Mouse (Mus musculus) left cerebral cortex, postnatal 10 days (tissue): ENCODE data around the gene Ifi47. TPM values are rescaled to one million over a fixed set of nuclear protein-coding genes. Genes with fewer than 3 reads are reported as not detected.
"Not testable (repeated sequence)": the region's sequence is repeated elsewhere in the genome, so short reads cannot be mapped to it uniquely, and the experiment has no call there.

Source experiments
- DNase-seq, 2 experiments: peaks; one replicate each; pipeline ENCODE4 v3.0.0; 2021 to 2022; ENCODE audit warnings: low spot score in 2 of 2, mixed read lengths in 1 of 2; ENCODE audit errors: extremely low spot score in 1 of 2
- intact Hi-C: fragments of 180-260 bp; cut with DNase I; formaldehyde crosslinking; loops from one replicate; pipeline ENCODE4 v1.15.1; 2025
- total RNA-seq, 2 experiments: library from RNA; stranded (reverse); gene quantifications; 2 replicates each; pipeline ENCODE4 v1.2.3; 2021

Ifi47 gene
- total RNA-seq: under 1 TPM; 0.45 to 0.61 TPM

DNA sequence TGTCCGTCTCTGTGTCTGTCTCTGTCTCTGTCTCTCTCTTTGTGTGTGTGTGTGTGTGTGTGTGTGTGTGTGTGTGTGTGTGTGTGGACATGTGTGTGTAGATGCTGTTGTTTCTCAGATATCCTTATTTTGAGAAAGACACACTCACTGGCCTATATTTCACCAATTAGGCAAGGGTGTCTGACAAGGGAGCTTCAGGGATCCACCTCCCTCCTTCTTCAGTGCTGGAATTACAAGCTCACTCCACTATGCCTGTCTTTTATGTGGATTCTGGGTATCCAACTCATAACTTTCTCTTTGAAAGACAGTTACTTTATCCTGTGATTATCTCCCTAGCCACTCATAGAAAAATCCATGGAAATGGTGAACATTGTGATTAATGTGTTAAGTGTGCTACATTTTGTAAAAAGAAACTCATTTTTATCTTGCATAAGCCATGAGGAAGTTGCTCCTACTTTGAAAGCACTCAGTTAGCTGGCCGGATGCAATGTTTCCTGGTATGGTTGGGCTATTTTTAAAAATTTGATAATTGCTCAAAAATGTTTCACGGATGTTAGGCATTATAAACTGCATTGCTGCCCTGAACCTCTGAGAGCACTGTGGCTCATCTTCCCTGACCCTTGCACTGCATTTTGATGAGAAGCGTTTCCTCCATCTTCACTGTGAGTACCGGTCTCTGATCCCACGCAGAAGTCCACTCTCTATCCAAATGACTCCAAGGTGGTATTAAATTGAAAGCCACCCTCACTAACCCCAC, at the start of gene Ifi47:
Gene Ifi47, plus strand, starts transcription at position 587 of the 757 bp plus-strand sequence.
- intact Hi-C loops: not testable (repeated sequence)
- peak in 1 of 2 experiments; percentile 22 for DNase-seq

DNA sequence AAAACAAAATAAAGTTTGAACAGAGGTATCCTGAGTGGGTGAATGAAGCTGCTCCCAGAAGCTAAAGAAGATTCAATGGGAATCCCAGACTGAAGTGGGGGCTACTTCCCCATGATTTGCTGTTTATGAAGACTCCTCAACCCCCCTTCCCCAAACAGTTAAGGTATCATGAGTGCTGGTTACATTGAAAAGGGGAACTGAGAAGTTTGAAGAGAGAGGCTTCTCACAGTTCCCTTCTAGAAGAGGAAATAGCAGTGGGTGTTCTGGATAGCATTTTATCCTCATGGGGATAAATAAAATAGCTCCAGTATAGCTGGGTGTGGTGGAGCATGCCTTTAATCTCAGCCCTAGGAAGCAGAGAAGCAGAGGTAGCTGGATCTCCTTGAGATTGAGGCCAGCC, 26.3 kb upstream of the Ifi47 start:
- intact Hi-C loops: not testable (repeated sequence)

DNA sequence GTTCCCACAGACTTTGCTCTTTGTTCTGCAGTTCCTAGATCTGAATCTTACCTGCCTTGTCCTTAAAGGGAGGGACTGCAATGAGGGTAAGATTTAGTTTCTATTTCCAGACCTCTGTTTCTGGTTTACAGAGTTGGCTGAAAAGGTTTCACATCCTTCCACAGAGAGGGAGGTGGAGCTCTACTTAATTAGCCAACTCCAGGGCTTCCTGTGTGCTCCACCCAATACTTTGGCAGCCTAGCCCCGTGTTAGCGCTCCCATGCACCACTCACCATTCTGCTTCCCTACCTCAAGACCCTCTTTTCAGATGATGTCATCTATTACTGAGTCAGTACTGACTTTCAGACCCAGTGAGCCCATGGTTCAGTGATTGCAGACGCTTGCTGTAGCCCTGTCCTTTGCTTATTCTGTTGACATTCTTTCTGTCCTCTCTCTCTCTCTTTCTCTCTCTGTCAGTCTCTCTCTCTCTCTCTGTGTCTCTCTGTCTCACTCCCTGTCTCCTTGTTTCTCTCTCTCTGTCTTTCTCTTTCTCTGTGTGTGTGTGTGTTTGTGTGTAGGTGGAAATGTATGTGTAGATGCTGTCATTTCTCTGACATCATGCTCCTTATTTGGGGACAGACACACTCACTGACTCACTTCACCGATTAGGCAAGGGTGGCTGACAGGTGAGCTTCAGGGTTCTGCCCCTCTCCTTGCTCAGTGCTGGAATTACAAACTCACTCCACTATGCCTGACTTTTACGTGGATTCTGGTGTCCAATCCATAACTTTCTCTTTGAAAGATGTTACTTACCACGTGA, 25.1 kb upstream of the Ifi47 start, which contains the start of gene 9930111J21Rik2:
Gene 9930111J21Rik2, minus strand, starts transcription at position 150 of the 799 bp plus-strand sequence.
- DNase-seq, intact Hi-C loops: not testable (repeated sequence)

More for the DNA sequence above, 26.3 kb upstream of the Ifi47 start:
- DNase-seq: not testable (repeated sequence)

DNA sequence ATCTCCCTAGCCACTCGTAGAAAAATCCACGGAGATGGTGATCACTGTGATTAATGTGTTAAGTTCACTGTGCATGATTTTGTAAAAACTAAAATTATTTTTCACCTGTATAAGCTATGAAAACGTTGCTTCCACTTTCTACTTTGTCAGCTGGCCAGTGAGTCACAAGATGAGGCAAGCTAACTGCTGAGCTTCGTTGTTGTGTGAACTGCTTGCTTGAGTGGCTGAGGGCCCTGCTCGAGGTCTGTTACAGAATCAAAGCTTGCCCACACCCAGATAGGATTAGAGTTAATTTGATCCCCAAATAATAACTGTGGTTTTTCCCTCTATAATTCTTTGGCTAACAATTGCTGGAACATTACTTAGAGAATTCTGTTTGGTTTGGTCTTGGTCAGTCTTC, 24.5 kb upstream of the Ifi47 start:
- DNase-seq, intact Hi-C loops: not testable (repeated sequence)

DNA sequence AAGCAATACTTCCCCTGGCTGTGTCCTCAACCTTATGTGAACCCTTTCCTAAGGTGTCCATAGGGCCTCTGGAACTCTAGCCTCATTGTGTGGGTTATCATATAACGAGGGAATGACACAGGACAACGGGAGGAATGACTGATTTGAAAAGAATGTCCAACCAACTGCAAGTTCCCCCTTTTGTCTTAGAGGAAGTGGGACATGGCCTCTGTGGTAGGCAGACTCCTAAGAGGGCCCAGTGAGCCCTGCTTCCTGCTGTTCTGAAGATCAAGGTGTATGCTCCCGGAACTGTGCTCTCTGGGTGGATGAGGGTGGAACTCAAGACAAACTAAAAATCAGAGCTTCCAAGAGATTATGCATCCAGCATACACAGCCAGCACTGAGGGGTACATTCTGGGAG, 16.3 kb upstream of the Ifi47 start:
- intact Hi-C loops, DNase-seq: not testable (repeated sequence)

DNA sequence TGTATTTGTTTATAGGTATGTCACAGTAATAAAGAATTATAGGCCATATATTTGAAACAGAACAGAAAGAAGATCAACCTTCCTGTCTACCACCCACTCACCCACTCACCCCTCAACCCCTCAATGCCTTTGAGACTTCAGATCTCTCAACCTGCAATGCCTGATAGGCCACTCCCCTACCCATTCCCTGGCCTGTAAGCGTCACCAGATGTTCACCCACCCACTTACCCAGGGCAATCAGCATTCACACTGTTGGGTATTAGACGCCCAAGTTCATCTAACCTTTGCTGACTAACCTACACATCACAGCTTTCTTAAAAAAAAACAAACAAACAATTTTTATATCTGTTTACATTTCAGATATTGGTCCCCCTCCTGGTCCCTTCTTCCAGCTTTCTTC, 14.5 kb upstream of the Ifi47 start:
- intact Hi-C loops, DNase-seq: not testable (repeated sequence)

DNA sequence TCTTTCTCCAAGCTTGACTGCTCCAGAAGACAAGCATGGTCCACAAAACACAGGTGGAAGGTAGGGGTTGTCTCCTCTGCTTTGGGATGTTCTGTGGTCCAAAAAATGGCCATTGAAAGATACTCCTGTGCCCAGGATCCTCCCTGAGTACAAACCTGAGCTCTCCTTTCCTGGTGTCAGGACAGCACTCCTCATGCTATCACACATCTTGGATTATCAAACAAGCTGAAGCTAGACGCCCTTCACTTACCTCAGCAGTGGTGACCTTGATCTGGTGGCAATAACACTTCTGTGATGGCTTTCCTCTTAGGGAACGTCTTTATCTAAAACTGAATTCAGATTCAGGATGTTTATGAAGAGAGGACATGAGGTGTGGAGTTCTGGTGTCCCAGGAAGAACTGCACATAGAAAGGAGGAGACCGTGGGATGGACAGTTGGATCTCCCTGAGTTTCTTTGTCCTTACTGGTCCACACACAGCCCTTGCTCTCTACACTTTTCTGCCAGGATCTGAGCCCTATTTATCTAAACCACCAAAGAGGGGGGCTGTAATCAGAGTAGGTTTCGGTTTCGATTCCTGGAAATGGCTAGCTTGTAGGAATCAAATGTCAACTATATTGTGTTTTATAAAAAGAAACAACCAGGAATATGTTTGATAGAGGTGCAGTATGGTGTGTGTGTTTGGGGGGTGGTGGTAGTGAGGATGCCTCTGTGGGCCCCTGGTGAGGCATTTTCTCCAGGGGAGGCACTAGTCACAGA, 12.5 kb upstream of the Ifi47 start, which contains the start of gene Tgtp2:
Gene Tgtp2, minus strand, starts transcription at position 494 of the 757 bp plus-strand sequence.
- DNase-seq: not testable (repeated sequence)

DNA sequence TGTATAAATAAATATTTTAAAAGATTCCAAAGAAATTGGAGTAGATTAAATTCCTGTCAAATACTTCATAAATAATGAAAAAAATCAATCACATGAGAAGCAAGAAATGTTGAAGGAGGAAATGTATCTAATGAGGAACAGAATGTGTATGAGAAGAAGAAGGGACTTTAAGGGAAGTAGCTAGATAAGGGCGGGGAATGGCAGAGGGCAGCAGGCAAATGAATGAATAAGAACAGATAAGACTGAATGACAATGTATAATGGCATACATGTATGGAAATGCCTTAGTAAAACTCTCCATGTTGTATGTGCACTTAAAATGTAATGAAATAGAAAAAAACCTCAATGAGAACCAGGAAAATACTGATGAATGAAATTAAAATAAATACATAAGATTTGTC, 8.0 kb upstream of the Ifi47 start:
- DNase-seq: no peak

More for the DNA sequence above, 12.5 kb upstream of the Ifi47 start, which contains the start of gene Tgtp2:
- intact Hi-C loops: not testable (repeated sequence)

DNA sequence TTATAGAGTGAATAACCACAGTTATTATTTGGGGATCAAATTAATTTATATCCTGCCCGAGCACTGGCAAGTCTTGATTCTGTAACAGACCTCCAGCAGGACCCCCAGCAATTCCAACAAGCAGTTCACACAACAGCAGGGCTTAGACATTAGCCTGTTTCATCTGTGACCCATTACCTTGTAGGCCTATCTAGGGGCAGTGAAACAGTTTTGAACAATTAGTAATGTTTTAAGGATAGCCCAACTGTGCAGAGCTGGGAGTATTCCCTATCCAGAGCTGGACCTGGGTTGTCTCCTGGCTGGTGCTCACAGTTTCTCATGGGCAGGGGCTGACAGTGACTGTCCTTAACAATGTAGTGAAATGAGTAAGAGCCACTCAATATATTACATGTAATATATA, 625 bp downstream of the Ifi47 start:
- no peak for DNase-seq
- intact Hi-C loops: no loop called here

More for the DNA sequence above, 8.0 kb upstream of the Ifi47 start:
- intact Hi-C loops: no loop called here

DNA sequence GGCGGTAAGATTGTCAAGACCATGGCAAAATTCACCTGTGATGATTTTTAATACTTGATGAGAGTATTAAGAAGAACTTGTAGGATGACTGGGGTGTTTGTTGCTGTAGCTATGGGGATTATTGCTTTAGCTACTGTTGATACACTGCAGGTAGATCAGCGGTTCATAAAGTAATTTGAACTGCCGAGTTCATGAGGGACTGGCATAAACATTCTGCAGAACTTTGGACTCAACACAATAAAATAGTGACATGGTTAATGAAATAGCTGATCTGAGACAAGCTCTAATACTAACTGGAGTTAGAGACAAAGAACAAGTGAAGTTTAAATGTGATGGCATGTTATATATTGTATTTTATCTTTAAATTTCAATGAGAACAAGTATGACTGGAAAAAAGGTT, 2.3 kb downstream of the Ifi47 start:
- intact Hi-C loops: no loop called here
- DNase-seq: no peak

DNA sequence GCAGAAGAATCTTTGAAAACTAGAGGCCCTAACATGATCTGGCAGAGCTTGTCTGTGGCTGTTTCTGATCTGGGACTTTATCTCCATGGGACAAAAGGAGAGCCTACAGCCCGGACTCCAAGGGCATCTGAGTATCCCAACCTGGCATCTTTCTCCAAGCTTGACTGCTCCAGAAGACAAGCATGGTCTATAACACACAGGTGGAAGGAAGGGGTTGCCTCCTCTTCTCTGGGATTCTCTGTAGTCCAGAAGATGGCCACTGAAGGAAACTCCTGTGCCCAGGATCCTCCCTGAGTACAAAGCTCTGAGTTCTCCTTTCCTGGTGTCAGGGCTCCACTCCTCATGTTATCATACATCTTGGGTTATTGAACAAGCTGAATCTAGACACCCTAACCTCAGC, 4.2 kb downstream of the Ifi47 start:
- DNase-seq: no peak
- intact Hi-C loops: no loop called here

DNA sequence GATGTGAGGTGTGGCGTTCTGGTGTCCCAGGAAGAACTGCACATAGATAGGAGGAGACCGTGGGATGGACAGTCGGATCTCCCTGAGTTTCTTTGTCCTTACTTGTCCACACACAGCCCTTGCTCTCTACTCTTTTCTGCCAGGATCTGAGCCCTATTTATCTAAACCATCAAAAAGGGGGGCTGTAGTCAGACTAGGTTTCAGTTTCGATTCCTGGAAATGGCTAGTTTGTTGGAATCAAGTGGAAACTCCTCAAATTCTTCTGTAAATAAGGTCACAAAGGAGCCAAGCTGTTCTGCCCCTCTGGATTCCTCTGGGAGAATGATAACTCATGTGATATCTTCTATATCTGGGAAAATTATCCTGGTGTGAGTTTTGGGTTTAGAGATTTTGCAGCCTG, 5.0 kb downstream of the Ifi47 start:
- intact Hi-C loops: no loop called here
- no peak for DNase-seq

DNA sequence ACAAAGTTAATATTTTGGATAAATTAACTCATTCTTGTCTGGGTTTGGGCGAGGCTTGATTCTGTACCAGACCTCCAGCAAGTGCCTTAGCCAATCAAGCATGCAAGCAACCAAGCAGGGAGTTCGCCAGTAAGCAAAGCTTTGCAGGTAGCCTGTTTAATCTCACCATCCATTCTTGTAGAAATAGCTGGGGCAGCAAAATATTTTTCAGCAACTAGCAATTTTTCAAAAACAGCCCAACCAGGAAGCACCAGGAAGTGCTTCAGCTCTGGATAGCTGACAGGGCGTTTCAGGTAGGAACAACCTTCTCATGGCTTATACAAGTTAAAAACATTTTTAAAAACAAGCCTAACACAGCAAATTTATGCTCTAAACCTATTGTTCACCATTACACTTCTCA, 5.5 kb downstream of the Ifi47 start:
- intact Hi-C loops: no loop called here

DNA sequence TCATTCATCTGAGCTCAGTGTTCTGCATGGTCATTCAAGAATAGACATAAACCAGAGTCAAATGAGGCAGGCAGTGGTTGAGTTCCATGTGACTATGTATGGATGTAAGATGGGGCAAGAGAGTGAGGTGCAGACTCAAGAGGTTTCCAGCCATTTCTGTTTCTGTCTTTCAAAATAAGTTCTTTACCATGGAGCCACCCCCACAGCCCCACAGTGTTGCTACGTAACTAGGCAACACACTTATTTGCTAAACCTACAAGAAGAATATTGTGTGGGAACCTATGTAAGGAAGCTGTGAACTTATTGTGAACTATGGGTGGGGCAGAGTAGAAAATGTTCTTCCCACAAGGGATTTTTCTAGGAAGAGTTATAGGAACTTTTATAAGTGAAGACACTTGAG, 6.8 kb downstream of the Ifi47 start:
- intact Hi-C loops: no loop called here
- peak in 1 of 2 experiments; percentile 9 for DNase-seq

More for the DNA sequence above, 5.5 kb downstream of the Ifi47 start:
- DNase-seq: no peak

DNA sequence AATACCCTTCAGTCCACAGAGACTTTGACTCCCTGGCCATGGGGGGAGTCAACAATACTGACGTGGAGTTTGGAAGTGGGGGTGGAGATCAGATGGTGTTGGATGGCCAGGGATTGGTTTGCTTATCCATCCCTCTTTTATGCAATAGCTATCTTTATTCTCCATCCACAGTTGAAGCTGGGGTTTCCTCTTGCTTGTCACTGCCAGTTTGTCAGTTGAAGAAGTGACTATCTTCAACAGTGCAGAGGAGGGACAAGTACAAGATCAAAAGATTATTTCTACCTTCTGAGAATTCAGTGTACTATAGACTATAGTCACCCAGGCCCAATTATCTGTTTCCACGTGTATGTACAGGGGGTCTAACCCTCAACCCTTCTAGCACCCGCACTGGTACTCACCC, 7.4 kb downstream of the Ifi47 start:
- intact Hi-C loops: no loop called here
- DNase-seq: no peak

DNA sequence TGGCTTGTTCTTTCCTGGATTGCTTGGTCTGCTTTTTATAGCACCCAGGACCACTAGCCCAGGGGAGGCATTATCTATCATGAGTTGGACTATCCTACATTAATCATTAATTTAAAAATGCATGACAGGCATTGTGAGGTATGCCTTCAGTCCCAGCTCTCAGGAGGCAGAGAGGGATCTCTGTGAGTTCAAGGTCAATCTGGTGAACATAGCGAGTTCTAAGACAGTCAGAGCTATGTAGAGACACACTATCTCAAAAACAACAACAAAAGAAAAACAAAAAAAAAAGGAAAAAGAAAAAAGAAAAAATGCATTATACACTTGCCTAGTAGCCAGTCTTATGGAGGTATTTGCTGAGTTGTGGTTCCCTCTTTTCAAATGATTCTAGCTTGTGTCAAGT, 8.0 kb downstream of the Ifi47 start:
- intact Hi-C loops: no loop called here
- no peak for DNase-seq

DNA sequence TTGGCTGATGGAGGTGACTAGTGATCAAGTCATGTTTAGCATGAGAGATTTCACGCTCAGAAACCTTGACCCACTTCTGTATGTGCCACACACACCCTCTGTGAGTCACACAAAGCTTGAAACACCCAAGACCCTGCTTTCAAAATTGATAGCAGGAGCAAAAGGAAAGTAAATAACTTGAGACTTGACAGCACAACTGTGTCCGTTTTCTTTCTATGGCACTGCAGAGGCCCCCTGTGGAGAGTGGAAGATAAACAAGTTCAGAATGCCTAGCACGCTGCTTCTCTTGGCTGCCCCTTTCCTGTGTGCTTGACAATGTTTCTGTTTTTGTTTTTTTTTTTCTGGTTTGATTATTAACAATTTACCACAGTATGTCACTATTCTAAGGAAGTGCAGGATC, 8.5 kb downstream of the Ifi47 start:
- peak in 1 of 2 experiments; percentile 45 for DNase-seq
- intact Hi-C loops: no loop called here

DNA sequence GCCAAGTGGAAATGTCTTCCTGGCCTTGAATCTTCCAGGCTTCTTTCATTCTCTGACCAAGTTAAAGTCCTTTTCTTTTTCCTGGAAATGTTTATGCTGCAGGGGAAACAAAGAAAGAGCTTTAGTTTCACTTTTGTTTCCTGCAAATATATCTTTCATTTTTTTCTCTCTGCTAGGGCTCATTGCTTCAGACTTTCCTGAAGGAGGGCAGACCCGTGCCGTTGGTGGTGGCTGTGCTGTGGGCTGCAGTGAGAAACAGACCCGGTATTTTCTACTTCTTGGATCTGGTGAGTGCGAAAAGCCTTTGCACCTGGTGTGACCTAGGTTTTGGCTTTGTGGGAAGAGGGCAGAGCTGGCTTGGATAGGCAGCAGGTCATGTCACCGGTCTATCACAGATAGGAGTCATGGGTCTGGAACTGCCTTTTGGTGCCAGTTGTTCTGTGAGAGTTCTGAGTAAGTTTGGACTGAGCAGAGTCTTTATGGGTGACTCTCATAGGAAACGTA, 10.5 kb downstream of the Ifi47 start:
- intact Hi-C loops: no loop called here
- DNase-seq: no peak
